Mouse (Mus musculus) T-helper 2 cell (primary cell): Measurements from ENCODE around the gene Pde4b.
"Not testable (repeated sequence)": the region's sequence is repeated elsewhere in the genome, so short reads cannot be mapped to it uniquely, and the experiment has no call there.

Source experiments
- in situ Hi-C: fragments of 300-600 bp; cut with MboI, MseI; formaldehyde crosslinking; loops from one replicate; pipeline ENCODE4 v1.15.1; 2025; ENCODE audit warnings: high pct_unique_total_duplicates

Gene Pde4b

DNA sequence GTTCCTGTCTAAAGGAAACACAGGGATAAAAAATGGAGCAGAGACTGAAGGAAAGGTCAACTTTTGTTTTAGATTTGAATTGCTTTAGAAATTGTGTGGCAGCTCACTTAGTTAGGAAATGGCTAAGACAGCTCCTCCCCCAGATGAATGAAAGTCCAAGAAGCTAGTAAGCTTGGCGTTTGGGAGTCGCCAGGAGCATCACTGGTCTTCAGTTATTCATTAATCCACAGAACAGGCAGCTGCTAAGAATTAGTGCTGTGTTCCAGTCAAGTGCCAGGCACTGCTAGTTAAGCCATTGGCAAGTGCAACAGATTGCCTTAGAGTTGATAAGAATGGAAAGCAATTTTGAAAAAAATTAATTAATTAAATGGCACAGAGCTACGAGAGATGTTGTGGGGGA, 390.8 kb downstream of the Pde4b start:
- in situ Hi-C loops, result no loop called here

DNA sequence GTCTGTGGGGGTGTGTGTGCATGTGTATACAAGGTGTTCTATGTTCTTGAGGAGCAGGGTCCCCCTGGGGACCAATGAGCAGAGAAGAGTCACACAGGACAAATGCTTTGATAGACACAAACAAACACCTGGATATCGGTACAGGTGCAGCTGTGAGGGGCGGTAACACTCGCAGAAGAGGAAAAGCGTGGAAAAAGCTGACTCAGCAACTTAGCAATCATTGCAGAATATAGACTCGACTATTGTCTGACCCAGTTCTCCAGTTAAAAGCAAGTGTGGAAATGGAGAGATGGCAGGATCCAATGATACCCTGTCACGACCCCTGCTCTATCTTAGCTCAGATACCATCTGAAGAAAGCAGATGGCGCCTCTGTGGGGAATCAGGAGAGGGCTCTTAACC, 391.5 kb downstream of the Pde4b start:
- in situ Hi-C loops, result no loop called here

DNA sequence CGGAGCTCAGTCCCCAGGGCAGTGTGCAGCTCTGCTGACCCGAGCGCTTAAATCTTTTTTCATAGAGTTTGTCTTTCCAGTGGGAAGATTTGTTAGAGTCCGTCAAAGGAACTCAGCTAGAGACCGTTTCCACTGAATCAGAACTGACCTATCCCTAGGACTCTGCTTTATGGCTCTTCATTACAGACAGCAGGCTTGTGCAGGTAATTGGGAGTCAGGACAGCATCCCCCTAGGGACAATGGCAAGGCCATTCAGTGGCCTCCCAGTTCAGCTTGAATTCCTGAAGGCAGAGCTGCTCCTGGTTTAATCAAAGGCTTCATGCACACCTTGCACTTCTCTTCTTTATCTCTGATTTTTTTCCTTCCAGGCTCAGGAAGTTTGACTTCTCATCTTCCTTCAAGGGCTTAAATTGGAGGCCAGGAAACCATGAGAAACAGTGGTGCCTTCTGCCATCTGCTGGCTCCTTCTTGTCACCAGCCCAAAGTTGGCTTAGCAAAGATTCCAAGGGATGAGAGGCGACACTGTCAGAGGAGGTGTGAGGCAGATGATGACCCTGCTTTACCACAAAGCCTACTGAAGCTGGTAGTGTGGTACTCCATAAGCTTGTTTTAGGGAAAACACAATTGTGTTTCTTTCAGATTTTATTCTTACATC, 393.6 kb downstream of the Pde4b start:
- in situ Hi-C loops, result loop anchor here (5.0 to 10.0 kb wide), 2 partner anchors 244 to 254 kb away; no protein-coding TSS in a partner anchor

DNA sequence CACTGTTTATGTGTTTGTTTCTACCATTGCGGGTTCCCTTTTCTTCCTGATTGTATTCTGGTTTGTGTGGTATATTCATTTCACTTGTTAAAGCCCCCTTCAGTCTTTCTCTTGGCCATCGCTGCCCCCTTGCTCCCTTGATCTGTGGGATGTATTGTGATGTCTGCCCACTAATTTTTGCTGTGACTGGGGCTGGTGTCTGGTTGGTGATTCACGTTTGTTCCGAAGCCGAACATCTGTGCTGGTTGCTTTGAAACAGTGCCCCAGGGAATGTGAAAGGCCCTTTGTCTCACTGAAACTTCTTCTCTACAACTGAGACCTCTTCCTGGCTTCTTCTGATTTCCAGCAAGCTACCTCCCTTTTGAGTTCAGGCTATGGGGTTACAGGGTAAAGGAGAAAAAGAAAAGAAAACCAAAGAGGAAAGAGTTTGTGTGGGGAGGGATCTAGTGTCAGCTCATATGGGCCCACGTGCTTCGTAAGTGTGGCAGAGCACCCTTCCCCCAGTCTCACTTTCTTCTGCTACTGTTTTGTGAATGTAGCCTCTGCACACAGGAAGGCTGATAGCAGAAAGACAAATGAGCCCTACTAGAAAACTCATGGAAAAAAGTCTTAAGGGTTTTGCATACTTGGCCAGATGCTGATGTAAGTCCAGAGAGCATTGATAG, 396.1 kb downstream of the Pde4b start:
- in situ Hi-C loops, result loop anchor here (5.0 to 10.0 kb wide), 2 partner anchors 241 to 256 kb away; no protein-coding TSS in a partner anchor

DNA sequence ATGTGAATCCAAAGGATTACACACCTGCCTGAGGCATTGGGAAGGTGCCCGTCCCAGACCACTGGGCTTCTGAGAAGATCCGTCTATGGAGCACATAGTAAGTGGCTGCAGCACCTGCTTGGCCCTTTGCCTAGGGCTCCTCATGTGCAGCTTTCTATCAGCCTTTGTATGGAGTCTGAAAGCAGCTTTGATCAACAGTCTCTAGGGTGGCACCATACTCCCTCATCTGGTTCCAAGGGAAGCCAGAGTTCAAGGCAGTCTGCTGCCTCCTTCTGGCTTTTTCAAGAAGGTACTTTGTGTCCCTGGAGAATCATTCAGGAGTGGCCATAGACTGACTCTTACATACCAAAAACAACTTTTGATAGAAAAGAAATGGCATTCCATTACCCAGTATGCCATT, 397.4 kb downstream of the Pde4b start:
- in situ Hi-C loops, result loop anchor here (5.0 to 10.0 kb wide), 2 partner anchors 240 to 257 kb away; no protein-coding TSS in a partner anchor

DNA sequence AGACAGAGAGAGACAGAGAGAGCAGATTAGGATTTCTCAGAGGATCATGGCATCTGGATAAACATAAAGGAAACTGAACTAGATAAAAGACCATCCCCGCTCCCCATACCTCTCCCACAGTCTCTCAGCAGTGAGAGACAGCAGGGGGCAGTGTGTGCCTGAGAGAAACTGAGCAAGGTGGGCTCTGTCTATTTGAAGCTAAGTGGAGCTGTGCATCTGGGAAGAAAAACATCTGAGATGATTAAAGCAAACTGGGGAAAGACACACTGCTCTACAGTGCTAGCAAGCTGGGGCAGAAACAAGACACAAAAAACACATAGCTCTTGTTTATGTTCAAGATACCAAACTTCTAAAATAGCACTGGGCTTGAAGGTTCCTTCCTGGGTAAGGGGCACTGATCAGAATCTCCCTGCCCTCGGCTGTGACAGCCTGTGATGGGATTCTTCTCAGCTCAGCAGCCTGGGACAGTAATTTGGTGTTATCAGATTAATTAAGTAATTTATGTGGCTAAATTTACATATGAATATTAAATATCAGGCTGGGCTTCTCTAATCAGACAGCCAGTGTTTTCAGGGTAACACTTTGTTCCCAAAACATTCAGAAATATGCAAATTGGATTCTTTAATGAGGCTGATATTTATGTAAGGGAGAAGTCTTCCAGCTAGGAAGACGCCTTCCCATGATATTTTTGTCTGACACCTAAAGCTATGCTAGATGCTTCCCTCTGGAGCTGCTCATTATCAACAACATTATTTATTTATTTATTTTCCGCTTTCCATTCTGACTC, 399.0 kb downstream of the Pde4b start:
- in situ Hi-C loops, result loop anchor here (10.0 kb wide), 1 partner anchor 238 kb away; no protein-coding TSS in a partner anchor

DNA sequence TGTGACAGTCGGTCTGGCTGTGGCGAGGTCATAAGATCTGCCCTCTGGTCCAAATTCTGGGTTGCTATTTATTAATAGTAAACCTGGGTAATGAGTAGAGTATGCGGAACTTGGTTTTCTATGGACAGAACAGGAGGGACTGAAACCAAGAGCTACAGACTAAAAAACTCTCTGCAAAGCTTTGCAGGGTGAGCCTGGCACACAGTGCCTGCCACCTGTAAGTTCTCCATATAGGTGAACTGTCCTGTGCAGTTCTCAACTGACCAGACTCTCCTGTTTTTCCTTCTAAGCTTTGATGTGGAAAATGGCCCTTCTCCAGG, 399.5 kb downstream of the Pde4b start:
- in situ Hi-C loops, result loop anchor here (10.0 kb wide), 1 partner anchor 238 kb away; no protein-coding TSS in a partner anchor

DNA sequence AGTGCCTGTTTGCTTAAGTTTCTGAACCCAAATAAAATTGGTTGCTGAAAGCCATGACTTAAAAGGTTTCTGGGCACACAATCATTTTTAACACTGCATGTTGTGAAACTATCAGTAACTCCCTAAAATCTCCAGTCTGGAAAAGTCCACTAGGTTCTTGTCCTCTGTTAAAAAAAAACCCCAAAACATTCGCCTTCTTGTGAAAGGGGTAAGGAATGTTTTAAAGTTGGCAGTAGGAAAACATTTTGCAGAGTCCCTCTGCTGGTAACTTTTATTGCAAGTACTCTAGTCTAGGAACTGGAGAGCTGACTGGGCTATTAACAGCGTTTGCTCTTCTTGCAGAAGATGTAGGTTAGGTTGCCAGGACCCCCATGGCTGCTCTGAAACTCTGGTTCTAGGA, 400.7 kb downstream of the Pde4b start:
- in situ Hi-C loops, result loop anchor here (10.0 kb wide), 1 partner anchor 237 kb away; no protein-coding TSS in a partner anchor

DNA sequence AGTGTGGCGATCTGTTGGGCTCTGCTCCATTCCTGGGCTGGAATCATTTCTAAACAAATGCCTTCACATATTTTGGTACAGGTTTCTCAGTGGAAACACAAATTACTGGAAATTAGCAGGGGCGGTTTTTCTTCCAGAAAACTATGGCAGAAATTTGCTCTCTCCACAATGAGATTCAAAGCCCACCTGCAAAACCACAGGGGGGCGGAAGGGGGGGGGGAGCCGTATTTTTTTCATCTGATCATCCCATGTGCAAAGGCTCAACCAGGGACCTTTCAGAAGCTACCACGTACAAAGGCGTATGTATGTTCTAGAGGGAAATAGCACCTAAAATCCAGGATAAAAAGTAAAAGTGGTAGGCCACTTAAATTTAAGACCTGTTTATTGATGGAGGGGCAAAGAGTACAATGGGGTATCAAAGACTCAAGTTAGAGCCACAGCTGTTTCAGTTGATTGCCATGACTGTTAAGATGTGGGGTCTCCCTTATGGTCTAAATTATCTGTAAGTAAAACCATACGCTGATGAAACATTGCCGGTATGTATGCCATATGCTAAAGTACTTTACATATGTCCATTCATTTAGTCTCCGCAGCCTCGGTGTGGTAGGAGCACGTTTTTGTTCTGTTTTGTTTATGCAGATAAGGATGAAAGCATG, 404.3 kb downstream of the Pde4b start:
- in situ Hi-C loops, result no loop called here

DNA sequence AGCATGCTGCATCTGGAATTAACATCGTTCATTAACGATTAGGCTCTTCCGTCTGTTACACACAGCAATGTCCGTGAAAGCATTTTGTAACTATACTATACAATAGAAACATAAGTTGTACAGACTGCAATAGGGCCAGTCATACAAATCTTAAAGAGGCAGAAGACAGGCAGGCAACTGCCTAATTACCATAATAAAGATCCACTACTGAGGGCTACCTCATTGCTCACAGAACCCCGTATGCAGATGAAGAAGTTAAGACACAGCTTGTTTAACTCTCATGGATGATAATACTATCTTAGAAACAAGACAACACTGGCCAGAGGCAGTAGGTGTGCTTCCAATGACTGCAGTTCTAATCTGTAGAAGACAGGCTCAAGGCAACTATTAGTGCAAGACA, 405.6 kb downstream of the Pde4b start:
- in situ Hi-C loops, result no loop called here

DNA sequence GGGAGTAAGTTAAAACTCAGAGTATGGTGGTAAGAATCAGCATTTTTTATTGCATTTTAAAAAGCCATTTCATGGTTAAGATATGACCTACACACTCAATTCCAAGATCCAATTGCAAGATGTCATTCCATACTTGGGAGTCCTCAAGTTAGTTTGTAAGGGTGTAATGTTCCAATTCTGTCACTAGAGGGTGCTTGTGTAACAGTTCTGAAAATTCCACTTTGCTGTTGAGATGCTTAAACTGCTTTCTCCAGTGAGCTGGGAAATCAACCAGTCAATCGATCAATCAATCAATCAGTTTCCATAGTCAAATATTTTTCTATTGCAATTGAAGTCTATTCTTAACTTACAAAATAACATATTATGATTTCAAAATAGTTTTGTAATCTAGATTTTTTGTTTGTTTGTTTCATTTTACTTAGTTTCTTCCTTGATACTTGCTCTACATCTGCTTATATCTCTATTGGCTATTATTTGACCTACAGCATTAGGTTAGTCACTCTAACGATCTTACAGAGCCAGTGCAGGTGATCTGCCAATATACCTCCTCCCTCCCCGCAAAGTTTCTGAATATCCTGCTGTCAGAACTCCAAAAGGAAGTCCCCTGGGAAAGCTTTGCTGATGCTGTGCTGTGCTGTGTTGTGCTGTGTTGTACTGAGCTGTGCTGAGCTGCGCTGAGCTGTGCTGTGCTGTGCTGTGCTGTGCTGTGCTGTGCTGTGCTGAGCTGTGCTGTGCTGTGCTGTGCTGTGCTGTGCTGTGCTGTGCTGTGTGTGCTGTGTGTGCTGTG, 406.2 kb downstream of the Pde4b start:
- in situ Hi-C loops, result no loop called here

DNA sequence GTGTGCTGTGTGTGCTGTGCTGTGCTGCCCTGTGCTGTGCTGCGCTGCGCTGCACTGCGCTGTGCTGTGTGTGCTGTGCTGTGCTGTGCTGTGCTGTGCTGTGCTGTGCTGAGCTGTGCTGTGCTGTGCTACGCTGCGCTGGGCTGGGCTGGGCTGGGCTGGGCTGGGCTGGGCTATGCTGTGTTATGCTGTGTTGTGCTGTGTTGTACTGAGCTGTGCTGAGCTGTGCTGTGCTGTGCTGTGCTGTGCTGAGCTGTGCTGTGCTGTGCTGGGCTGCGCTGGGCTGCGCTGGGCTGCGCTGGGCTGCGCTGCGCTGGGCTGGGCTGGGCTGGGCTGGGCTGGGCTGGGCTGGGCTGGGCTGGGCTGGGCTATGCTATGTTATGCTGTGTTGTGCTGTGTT, 406.9 kb downstream of the Pde4b start:
- in situ Hi-C loops, result not testable (repeated sequence)

DNA sequence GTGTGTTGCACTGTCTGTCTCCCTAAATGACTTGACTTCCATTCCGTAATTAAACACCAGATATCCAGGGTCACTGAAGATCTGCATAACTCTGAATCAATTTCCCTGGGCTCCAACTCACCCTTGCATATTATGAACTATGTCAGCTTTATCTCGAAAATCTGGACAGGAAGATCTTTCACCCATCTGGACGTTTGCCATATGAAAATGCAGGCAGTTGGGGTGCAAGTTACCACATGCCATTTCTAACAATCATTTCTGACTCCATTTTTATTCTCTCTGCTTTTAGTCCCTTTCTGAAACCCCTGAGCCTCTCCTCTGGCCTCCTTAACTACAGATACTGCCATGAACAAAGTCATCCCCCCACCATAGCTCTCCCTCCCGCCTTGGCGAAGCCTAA, 407.7 kb downstream of the Pde4b start:
- in situ Hi-C loops, result loop anchor here (5.0 kb wide), 1 partner anchor 157 kb away; no protein-coding TSS in a partner anchor

DNA sequence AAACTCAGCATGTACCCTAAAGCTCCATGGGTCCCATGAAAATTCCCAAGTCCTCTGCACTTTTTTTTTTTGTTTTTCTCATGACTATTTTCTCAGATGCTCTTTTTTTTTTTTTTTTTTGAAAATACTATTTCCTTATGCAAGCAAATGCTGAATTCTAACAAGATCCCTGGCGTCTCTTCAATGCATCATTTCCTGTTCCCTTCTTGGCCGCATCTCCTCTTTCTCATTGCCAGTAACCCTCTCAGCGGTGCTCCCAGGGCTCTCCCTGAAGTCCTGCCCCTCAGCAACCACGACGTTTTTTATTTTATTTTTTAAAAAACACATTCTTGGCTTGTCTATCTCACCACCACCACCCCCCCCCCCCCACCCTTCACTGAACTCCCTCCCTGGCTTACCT, 408.1 kb downstream of the Pde4b start:
- in situ Hi-C loops, result loop anchor here (5.0 kb wide), 1 partner anchor 157 kb away; no protein-coding TSS in a partner anchor

DNA sequence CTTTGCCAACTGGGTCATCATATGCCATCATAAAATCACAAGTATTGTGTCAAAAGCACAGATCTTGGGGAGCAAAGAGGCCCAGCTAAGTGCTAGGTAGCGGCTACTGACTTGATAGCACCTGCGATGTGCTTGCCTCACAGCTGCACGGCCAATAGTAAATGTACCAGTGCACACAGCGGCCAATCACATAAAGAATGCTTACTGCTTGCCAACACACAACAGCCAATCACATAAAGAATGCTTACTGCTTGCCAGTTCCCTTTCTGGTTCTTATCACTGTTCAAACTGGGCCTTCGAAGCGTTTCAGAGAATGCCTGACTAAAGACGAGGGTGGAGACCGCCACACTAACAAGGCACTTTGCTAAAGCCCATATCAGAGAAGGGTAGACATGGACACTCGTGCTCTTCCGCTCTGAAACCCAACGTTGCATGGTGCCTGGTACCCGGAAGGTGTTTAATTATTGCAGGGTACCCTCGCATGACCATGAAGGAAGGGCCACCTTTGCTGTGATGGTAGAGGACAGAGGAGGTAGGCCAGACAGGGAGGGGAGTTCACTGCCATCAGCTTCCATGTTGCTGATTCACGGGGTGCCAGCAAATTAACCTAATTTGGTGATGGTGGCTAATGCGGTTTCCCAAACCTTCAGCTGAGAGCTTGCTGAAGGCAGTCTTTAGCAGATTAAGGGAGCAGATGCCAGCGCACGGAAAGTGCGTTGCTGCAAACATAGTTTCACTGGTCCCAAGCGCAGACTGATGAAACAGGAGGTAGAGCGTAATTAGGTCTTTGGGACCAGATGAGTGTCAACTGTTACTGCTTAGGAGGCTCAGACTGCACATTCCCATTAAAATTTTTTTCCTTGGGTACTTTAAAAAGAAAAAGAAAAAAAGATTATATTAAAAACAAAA, 409.2 kb downstream of the Pde4b start:
- in situ Hi-C loops, result loop anchor here (5.0 kb wide), 1 partner anchor 156 kb away; no protein-coding TSS in a partner anchor

DNA sequence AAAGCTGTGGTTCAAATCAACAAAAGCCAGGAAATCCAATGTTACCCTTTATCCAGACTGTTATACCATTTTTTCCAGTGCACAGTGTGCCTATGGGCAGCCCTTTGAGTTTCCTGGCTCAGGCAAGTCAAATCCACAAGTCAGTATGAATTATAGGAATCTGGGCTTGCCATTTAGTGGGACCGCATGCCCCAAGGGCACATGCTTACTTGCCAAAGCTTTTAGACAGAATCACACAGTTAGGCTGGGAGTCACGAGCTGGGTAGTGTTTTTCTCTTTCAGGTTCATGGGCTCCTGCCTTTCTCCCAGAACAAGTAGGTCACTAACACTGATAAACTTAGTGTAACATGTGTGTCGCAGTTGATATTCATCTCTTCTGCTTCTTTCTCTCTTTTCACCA, 409.9 kb downstream of the Pde4b start:
- in situ Hi-C loops, result loop anchor here (5.0 kb wide), 1 partner anchor 155 kb away; no protein-coding TSS in a partner anchor

DNA sequence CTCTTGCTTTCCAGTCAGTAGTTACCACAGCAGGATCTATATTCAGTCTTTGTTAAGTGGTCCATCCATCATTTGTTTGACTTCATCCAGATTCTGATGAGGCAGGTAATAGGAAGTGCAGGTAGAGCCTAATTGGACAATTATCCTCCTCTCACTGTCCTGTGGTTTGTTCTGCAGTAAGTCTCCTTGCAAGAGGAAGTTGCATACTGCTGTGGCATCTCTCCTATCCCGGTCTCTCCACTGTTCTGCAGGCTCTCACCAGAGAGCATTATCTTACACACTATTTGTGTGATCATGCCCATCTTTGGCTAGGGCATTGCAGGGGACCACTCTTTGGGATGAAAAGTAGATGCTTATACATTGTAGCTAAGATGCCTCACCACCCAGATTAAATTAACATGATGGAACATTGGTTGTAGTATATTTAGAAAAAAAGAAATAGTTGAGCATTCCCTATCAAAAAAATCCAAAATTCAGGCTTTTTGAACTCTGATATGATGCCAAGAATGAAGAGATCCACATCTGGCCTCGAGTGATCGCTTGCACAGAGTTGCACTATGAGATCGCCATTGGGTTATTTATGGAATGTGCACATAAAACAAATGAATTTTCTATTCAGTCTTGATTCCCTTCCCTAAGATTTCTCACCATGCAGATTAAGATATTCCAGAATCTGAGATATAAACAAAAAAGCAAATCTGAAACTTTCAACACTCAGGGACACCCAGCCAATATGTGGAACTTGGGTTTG, 411.0 kb downstream of the Pde4b start:
- in situ Hi-C loops, result loop anchor here (5.0 kb wide), 1 partner anchor 154 kb away; no protein-coding TSS in a partner anchor

DNA sequence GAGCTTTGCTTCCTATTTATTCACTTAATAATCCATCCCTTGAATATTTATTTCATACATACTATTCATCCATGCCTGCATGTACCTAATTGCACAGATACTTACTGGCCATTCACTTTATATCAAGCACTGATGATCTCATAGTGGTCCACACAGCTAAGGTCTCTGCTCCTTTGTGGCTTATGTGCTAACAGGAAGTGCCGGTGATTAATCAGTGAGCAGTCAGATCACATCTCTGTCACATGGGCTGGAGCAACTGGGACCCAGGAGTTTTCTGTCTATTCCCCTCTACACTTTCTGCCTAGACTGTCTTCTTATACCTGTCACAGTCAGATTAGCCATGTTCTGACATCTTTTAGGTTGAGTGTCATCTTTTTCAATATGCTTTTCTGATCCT, 411.6 kb downstream of the Pde4b start:
- in situ Hi-C loops, result loop anchor here (5.0 kb wide), 1 partner anchor 153 kb away; no protein-coding TSS in a partner anchor

DNA sequence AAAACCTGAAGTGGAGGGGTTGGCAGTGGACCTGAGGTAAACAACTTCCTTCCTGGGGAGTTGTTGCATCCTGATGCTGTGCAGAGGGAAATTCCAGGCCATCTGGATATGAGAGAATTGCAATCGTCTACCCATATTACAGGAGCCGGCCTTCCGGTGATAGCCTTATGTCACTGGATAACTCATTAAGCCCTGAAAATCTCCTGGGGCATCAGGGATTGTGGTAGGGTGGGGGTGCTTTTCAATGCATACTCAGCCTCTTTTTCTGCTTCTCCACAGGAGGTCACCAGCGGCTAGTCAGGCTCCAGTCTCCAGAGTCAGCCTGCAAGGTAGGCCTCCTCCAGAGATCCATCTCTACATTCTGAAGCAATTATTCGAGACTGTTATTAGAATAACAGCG, 418.4 kb downstream of the Pde4b start:
- in situ Hi-C loops, result loop anchor here (25.0 kb wide), 4 partner anchors 382 to 1293 kb away; partner anchors contain the start of genes Mier1 and Wdr78
